Mouse (Mus musculus) cerebellum, adult 2 months (tissue): ENCODE measurements around the gene Heatr5a.

ENCODE experiments used
- CTCF ChIP-seq: fragments of 200-500 bp; IDR thresholded peaks from 2 replicates; pipeline ENCODE4 v1.5.1; 2011; ENCODE audit warnings: low read depth, mild to moderate bottlenecking, control low read depth, low read length, moderate library complexity, borderline replicate concordance; ENCODE audit not compliant: insufficient read depth
- POLR2A ChIP-seq: fragments of 200-500 bp; IDR thresholded peaks from 2 replicates; pipeline ENCODE4 v1.6.1; 2011; ENCODE audit warnings: low read length, control low read depth, borderline replicate concordance; ENCODE audit not compliant: insufficient read depth

DNA sequence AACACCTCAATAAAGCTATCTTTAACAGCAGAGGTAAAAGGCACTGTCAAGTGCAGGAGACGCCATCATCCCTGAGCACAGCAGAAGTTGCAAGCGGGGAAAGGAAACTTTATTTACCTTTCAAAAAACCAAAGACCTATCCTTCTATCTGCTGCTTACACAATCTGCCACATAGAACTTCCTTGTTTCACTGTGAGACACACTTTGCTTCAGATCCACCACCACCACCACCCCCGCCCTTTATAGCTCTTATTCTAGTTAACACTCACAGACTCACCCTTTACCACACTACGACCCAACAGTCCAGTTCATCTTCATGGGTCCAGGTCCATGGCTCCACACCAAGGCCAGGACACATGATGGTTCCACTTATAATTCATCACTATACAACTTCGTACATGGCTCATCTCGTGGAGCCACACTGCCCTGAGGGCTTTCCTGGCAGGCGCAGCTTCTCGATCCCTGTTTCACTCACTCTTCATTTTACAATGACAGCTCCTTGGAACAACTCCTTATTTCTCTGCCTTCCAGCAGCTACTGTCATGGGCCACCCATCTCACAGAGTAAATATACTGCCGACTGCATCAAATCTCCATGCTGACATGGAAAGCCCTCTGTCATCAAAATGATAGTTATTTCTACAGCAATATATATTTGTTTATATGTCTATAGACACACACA lies 3.1 kb downstream of the Heatr5a start:
- TF ChIP-seq POLR2A (no peak), CTCF (no peak)
